Mouse (Mus musculus) spleen, postnatal 14 days (tissue): Measurements from ENCODE around the gene Tspan5.

Source experiments
- DNase-seq, 2 experiments: peaks; one replicate each; pipeline ENCODE4 v3.0.0; 2021 to 2022; ENCODE audit warnings: low spot score in 2 of 2

Tspan5 gene

GRCm38 (mm10) chr3:138847809-138848208, 105.8 kb downstream of the Tspan5 start:
- DNase-seq: no peak

DNA sequence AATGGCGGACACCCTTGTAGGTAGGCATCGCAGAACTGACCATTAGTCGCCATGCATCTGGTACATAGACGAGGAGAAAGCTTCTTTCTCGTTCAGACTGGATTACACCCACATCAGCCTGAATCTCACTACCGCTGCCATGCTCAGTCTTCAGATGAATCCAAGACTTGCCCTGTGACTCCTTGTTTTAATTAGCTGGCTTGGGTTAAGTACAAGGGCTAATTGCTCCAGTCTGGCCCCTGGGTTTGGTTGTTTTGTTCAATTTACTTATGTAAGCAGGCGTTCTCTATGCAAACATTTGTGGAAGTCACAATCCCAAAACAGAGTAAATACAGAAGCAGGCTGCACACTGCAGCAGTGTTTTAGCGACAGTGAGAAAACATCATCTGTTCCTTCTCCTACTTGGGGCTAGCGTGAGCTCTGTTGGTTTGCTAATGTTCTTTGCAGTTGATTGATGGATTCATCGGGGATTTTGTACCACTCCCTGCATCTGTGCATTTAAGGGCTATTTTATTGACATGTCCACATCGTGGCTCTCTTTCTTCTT, 107.8 kb downstream of the Tspan5 start:
- no peak for DNase-seq

DNA sequence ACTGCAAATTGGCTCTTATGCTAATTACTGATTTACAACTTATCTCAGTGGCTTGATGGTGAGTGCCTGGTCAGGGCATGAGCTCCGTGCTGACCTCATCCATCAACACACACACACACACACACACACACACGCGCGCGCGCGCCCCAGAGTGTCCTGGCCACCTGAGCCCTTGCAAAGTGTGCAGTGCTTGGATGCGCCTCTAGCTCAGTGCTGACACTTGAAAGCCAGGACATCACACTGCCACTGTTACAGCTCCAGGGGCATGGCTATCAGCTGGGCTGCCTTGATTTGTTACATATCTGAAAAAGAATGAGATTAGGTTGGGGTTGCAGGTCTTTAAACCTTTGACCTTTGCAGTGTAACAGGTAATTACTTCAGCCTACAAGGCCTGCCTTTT, 109.9 kb downstream of the Tspan5 start:
- no peak for DNase-seq

DNA sequence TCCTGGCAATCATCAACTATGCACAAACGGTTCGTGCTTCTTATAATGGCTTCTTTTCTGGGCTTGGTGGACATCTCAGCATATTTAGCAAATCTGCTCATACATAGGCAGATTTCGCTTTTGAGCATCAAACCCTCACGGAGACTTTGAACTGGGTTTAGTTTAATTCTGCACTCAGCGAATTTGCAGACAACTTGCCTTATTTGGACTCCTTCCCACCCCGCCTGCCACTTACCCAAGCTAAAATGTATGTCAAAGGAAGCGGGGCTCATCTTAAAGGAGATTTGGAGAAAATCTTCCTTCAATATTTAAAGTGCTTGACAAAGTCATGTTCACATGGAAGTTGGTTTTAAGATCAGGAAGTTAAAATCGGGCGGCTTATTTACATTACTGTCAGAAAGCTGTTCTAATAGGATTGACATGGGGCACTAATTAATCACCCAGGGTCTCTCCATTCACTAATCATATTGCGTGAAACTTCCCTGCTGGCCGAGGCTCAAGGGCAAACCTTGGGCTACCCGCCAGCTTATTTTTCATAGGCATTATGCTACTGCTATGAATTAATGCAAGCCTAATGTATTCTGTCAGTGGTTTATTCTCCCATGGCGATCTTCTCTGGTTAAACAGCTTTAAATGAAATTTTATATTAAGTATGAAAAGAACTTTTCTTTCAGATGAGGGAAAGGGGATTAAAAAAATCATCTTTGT, 111.1 kb downstream of the Tspan5 start:
- no peak for DNase-seq

GRCm38 (mm10) chr3:138853996-138854836, 112.2 kb downstream of the Tspan5 start:
- no peak for DNase-seq

GRCm38 (mm10) chr3:138855387-138855786, 113.4 kb downstream of the Tspan5 start:
- DNase-seq: no peak

GRCm38 (mm10) chr3:138856946-138857345, 115.0 kb downstream of the Tspan5 start:
- no peak for DNase-seq

GRCm38 (mm10) chr3:138857805-138858546, 116.0 kb downstream of the Tspan5 start:
- DNase-seq: no peak

GRCm38 (mm10) chr3:138858649-138859048, 116.7 kb downstream of the Tspan5 start:
- DNase-seq: no peak

GRCm38 (mm10) chr3:138859166-138859565, 117.2 kb downstream of the Tspan5 start:
- no peak for DNase-seq

DNA sequence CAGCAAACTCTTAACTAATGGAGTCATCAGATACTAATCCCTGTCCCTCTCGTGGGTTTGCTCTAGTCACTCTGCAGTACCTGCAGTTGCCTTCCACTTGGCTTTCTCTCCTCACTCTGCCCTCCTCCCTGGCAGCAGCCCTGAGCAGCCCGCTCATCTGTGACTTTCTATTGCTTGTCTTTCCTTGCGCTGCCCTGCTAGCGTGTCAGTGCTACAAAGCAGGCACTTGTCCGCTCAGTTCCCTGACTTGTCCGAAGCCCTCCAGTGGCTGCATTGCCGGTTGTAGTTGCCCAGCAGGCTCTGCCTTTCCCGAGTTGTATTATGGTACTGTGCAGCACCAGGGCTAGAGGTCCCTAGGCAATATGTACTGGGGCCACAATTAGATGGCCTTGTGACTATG, 117.7 kb downstream of the Tspan5 start:
- no peak for DNase-seq

DNA sequence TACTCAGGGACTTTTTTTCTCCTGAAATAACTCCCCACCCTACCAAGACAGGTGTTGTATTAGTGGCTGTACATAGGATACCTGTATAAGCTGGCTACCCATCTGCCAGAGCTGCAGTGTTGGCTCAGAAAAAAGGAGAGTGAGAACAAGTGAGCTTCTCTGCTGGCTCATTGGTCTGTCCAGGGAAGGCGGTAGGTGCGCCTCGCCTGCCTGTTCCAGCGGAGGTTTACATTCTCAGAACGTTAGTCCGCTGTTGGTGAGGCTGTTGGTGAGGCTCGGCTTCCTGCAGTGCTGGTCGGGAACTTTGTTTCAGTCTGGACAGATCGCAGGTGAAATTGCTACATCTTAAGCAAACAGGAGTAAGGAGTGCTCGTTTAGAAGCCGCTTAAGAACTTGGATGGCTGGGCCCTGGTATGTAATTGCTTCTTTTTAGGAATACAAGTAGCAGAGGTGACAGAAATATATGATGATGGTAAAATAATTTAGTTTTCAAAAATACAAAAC, 118.3 kb downstream of the Tspan5 start:
- DNase-seq: no peak

GRCm38 (mm10) chr3:138861032-138861431, 119.0 kb downstream of the Tspan5 start:
- DNase-seq: no peak

- no peak for DNase-seq
Measured at GRCm38 (mm10) chr3:138861589-138861988, 119.6 kb downstream of the Tspan5 start.

GRCm38 (mm10) chr3:138864166-138864648, 122.2 kb downstream of the Tspan5 start:
- no peak for DNase-seq

DNA sequence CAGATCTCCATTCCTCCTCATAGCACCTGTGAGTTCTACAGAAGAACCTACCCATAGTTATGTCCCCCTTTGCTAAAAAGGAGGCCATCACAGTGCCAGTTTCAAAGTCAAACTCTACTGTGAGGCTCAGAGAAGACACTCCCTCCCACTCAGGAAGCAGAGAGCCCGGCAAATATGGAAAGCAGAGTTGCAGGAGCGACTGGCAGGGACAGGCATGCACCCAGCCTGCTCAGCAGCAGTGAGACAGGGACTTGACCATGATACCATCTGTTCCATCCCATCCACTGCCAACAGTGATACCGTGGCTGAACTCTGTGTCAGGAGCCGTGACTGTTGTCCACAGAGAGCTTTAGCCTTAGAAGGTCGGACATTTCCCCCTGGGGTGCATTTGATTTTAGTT, 123.3 kb downstream of the Tspan5 start:
- DNase-seq: no peak

- no peak for DNase-seq
Measured at GRCm38 (mm10) chr3:138867149-138867848, 125.3 kb downstream of the Tspan5 start.

DNA sequence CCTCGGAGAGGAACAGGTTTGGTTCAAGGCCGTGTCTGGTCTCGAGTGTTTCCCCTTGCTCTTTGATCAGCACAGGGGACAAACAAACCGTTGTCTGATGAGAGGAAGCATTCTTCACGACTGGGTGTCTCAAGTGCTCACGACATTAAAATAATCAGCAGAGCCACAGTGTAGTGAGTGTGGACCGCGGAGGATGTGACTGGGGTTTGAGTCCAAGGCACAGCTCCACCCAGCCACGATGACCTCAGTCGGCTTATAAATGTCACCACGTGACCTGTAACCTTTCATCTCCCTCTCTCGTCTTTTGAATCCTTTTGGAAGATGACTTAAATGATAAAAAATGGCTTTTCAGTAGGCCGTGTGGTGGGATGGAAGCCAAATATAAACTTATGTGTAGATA, 126.4 kb downstream of the Tspan5 start:
- DNase-seq: no peak

- DNase-seq: no peak
Measured at GRCm38 (mm10) chr3:138875282-138875681, 133.3 kb downstream of the Tspan5 start.

GRCm38 (mm10) chr3:138875936-138876335, 133.9 kb downstream of the Tspan5 start:
- DNase-seq: no peak

- DNase-seq: no peak
Measured at GRCm38 (mm10) chr3:138876418-138876817, 134.4 kb downstream of the Tspan5 start.
